Mouse (Mus musculus) hindbrain, embryonic 14.5 days (tissue): ENCODE results near the gene Lhfpl2. TPM values are rescaled to one million over a fixed set of nuclear protein-coding genes. Genes with fewer than 3 reads are reported as not detected.
A peak's percentile ranks its signal among the peaks of the same experiment; 100 is the strongest.

Source experiments
- ATAC-seq: fragments of 200-750 bp; cut with Nextera tagmentation; 2 replicates; pipeline ENCODE4 v1.8.0; 2017; ENCODE audit warnings: moderate number of reproducible peaks, mild to moderate bottlenecking, moderate TSS enrichment, moderate library complexity; ENCODE audit not compliant: low FRiP score
- DNase-seq: peaks from one replicate; pipeline ENCODE4 v3.0.0-alpha.2; 2015; ENCODE audit warnings: low spot score
- H3K27ac ChIP-seq: fragments of 300-500 bp; sonication (generic); 2 replicates; pipeline ENCODE4 v1.5.1; 2014; ENCODE audit warnings: mild to moderate bottlenecking, moderate library complexity
- H3K27me3 ChIP-seq: fragments of 300-500 bp; sonication (generic); 2 replicates; pipeline ENCODE4 v1.6.1; 2014; ENCODE audit warnings: mild to moderate bottlenecking, low read length, mixed read lengths; ENCODE audit not compliant: control insufficient read depth, insufficient read depth
- H3K36me3 ChIP-seq: fragments of 300-500 bp; sonication (generic); replicated peaks from 2 replicates; pipeline ENCODE4 v1.6.1; 2014; ENCODE audit not compliant: control insufficient read depth, insufficient read depth
- H3K4me1 ChIP-seq: fragments of 300-500 bp; sonication (generic); replicated peaks from 2 replicates; pipeline ENCODE4 v1.6.1; 2014; ENCODE audit warnings: antibody characterized with exemption, low read length, mixed read lengths; ENCODE audit not compliant: control insufficient read depth, insufficient read depth
- H3K4me2 ChIP-seq: fragments of 300-500 bp; sonication (generic); replicated peaks from 2 replicates; pipeline ENCODE4 v1.6.1; 2014; ENCODE audit warnings: mild to moderate bottlenecking, moderate library complexity
- H3K4me3 ChIP-seq: fragments of 300-500 bp; sonication (generic); replicated peaks from 2 replicates; pipeline ENCODE4 v1.5.1; 2014; ENCODE audit warnings: mild to moderate bottlenecking, low read length
- H3K9ac ChIP-seq: fragments of 300-500 bp; sonication (generic); 2 replicates; pipeline ENCODE4 v1.6.1; 2014
- H3K9me3 ChIP-seq: fragments of 300-500 bp; sonication (generic); 2 replicates; pipeline ENCODE4 v1.6.1; 2016; ENCODE audit warnings: low read length; ENCODE audit not compliant: control insufficient read depth
- WGBS: fragments of 180-500 bp; shearing (Covaris S2); extraction: QIAGEN DNeasy Blood & Tissue Kit; methylation state at CpG from one replicate; pipeline ENCODE4 v1.1.7; 2014; 5-methylcytosine and 5-hydroxymethylcytosine counted together
- polyA plus RNA-seq: library from polyadenylated mRNA; unstranded; fragments of >200 nt; fragmentation: Nextera tagmentation; extraction: Ambion mirVana; gene quantifications from 2 replicates; pipeline ENCODE4 v1.2.1, GENCODE M21; 2014

Lhfpl2 gene
- polyA plus RNA-seq, 1 experiment from 2014 or later, result 21.3 TPM

DNA sequence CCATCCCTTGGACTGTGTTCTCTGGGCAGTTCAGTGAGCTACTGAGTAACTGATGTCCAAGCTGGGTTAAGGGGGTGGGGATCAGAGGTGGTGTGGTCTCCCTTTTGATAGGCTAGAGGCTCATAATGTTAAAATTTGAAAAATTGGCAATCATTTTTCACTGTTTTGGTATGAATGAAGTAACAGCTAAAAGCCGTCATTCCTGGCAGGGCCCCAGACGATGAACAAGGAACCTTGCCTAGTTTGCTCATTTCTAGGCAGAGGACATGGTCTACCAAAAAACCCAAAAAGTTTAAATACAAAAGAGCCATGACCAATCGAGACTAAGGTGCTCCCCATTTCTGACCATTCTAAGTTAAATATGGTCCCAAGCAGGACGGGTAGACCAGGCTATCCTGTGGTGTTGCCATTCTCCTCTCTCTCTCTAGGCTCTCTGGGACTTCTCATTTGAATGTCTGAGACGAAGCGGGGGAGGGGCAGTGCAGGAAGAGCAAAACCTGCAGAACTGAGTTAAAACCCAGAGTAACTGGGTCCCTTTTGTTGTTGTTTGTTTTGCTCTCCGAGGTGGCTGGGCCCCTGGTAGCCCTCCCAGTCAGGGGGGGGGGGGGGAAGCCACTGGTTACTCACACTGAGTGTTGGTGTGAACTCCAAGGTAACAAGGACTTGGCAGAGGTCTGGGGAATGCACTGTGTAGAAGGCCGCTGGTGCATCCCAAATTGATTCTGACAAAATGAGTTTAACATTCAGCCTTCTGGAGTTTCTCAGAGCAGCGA lies 98.2 kb downstream of the Lhfpl2 start:
- Histone ChIP-seq H3K9ac (no peak overlapping the region), H3K27me3 (no peaks in the 10 kb centered on the region), H3K9me3 (no peaks in the 10 kb centered on the region), H3K27ac (peak overlapping the region; percentile 5; the same call in 1 of the 2 replicates), H3K4me3 (no peak overlapping the region), H3K36me3 (no peaks in the 10 kb centered on the region), H3K4me1 (peaks cover 5% of the 10 kb centered on the region; the same call in 1 of the 2 replicates), H3K4me2 (no peak overlapping the region)
- ATAC-seq (peak; percentile 84; the same call in 1 of the 2 replicates), DNase-seq (no peak)
- WGBS, result 41% methylated on average over 9 of the region's 9 CpGs

DNA sequence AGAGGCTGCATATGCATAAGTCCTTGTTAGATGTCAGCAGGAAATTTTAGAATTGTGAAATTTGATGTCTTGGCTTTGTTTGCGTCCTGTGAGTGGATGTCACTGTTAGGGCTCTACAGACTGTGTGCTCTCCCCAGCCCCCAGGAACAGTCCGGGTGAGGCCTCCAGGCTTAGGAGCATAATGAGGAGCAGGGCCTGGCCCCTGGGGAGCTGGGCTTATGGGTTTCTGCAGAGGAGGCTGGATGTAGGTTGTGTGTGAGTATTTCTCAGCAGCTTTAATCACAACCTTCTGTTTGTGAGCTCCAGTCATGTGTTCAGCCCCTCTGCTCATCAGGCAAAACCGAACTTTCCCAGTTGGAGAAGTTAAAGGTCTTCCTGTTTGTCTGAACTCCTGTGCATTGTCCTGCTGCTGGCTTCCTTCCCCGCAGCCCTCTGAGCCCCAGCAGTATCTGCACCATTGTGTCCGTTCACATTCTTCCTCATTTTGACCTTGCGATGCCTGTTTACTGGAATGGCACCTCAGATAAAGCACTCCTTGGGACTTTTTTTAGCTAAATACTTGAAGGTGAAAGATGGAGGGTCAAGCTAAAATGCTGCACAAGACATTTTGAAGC lies 101.4 kb downstream of the Lhfpl2 start:
- WGBS, result 65% methylated on average over 6 of the region's 6 CpGs
- H3K9me3 ChIP-seq, result no peaks in the 10 kb centered on the region
- H3K27me3 ChIP-seq, result no peaks in the 10 kb centered on the region
- H3K4me2 ChIP-seq, result no peak overlapping the region
- no peaks in the 10 kb centered on the region for H3K36me3 ChIP-seq
- no peak for DNase-seq
- no peak overlapping the region for H3K4me3 ChIP-seq
- ATAC-seq, result no peak
- H3K9ac ChIP-seq, result no peak overlapping the region
- peaks cover 5% of the 10 kb centered on the region; the same call in 1 of the 2 replicates for H3K4me1 ChIP-seq
- no peak overlapping the region; the same call in 1 of the 2 replicates for H3K27ac ChIP-seq

DNA sequence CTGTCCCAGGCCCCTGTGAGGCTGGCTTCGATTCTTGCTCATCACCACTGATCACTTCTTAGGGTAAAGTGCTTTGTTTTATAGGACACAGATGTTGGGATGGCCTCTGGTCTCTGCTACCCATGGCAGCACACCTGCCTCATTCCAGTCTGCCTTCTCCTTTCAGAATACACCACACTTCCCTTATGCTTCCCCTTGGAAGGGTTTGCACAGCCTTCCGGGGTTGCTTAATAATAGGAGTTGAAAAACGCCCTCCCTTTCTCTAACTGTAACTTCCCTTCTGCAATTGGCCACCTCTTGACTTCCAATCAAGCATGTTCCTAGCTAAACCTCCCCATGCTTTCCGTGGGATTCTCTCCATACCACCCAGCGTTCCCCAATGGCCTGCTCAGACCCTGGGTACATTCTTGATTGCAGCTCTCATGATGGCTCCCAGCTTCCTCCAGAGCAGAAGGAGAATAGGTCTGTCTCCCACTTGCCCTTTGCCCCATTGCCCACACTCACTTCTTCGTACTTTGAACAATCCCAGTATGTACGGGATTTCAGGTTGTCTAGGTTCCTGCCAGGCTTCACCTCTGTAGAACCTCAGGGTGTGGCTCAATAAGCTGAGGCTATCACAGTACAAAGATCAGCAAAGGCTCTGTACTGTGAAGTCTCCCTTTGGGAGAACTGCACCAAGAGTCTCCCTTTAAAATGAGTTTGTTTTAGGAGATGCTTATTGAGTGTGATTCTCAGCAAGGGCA lies 102.1 kb downstream of the Lhfpl2 start:
- ATAC-seq (no peak), DNase-seq (no peak)
- Histone ChIP-seq H3K9ac (no peak overlapping the region), H3K36me3 (no peaks in the 10 kb centered on the region), H3K4me3 (no peak overlapping the region), H3K4me2 (no peak overlapping the region), H3K27ac (no peak overlapping the region), H3K4me1 (peaks cover 5% of the 10 kb centered on the region; the same call in 1 of the 2 replicates), H3K9me3 (no peaks in the 10 kb centered on the region), H3K27me3 (no peaks in the 10 kb centered on the region)
- 83% methylated on average over 7 of the region's 7 CpGs for WGBS

DNA sequence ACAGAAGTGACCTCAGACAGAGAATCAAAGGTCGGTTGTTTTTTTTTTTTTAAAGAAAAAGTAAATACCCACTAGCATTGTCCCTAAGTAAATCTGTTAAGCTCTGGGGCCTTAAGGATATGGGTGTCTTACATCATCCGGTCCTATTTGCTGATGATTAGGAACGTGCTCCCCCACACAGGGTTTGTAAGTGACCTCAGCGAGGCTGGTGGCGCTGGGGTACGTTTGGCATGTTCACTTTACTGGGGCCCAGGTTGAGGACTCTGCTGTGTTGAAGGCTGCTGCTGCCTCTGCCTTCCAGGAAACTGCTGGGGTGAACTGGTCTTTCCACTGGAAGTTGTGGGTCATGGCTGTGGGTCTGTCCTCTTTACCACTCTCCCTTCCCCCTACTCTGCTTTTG lies 106.9 kb downstream of the Lhfpl2 start:
- Histone ChIP-seq H3K9ac (no peak overlapping the region), H3K9me3 (no peaks in the 10 kb centered on the region), H3K4me1 (no peaks in the 10 kb centered on the region), H3K27ac (no peak overlapping the region), H3K36me3 (no peaks in the 10 kb centered on the region), H3K4me2 (no peak overlapping the region), H3K27me3 (no peaks in the 10 kb centered on the region), H3K4me3 (no peak overlapping the region)
- no peak for DNase-seq
- no peak for ATAC-seq
- WGBS, result 91% methylated on average over 6 of the region's 6 CpGs

DNA sequence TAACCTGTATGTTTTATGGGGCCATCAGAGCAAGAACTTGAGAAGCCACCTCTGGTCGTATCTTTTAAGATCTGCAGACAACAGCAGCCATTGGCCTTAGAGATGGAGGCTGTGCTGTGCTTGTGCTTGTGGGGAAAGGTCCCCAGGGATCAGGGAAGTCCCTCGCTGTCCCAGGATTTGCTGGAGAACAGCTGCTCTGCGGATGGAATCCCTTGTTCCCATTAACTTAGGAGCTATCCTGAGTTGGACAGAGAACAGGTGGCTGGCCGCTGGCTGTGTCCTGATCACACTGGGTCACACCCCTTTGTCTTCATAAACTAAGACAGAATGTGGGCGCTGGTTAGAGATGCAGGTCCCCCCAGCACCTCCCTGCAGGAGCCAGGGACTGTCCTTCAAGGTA lies 110.7 kb downstream of the Lhfpl2 start:
- no peak for ATAC-seq

DNA sequence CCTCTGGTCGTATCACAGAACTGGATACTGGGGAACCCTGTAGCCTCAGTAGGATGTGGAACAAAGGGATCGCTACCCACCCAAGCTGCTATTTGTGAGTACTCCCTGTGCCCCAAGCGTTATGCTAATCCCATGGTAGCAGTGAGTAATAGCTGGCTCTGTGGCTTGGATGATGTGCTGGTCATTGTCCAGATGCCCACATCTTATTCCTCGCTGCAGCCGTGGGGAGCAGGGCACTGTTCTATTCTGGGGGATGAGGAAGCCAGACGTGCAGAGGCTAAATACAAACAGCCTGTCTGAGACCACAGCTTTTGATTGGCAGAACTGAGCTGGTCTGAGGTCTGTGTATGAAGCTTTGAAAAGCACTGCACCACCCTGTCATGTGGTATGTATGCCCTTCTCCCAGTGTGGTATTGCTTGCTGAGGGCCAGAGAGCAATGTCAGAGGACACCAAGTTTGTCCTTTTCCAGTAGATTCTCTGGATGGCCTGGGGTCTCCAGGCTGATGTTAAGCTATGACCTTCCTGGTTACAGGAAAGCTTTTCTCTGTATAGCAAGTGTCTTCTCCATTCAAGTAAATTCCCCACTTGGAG lies 111.8 kb downstream of the Lhfpl2 start:
- H3K4me3 ChIP-seq, result no peak overlapping the region
- no peak for ATAC-seq
- DNase-seq, result no peak
- H3K36me3 ChIP-seq, result no peaks in the 10 kb centered on the region
- no peaks in the 10 kb centered on the region for H3K9me3 ChIP-seq
- 56% methylated on average over 6 of the region's 6 CpGs for WGBS
- peaks cover 9% of the 10 kb centered on the region; the same call in 1 of the 2 replicates for H3K27me3 ChIP-seq
- no peak overlapping the region for H3K27ac ChIP-seq
- H3K9ac ChIP-seq, result no peak overlapping the region
- H3K4me2 ChIP-seq, result no peak overlapping the region
- H3K4me1 ChIP-seq, result peaks cover 6% of the 10 kb centered on the region; the same call in 1 of the 2 replicates

More for the DNA sequence above, 110.7 kb downstream of the Lhfpl2 start:
- no peak for DNase-seq
- H3K9ac ChIP-seq, result no peak overlapping the region
- no peaks in the 10 kb centered on the region for H3K9me3 ChIP-seq
- 91% methylated on average over 5 of the region's 5 CpGs for WGBS
- no peak overlapping the region for H3K4me2 ChIP-seq
- peaks cover 2% of the 10 kb centered on the region; the same call in 1 of the 2 replicates for H3K4me1 ChIP-seq
- no peak overlapping the region for H3K4me3 ChIP-seq
- no peaks in the 10 kb centered on the region for H3K36me3 ChIP-seq
- H3K27me3 ChIP-seq, result peaks cover 9% of the 10 kb centered on the region; the same call in 1 of the 2 replicates
- H3K27ac ChIP-seq, result no peak overlapping the region

DNA sequence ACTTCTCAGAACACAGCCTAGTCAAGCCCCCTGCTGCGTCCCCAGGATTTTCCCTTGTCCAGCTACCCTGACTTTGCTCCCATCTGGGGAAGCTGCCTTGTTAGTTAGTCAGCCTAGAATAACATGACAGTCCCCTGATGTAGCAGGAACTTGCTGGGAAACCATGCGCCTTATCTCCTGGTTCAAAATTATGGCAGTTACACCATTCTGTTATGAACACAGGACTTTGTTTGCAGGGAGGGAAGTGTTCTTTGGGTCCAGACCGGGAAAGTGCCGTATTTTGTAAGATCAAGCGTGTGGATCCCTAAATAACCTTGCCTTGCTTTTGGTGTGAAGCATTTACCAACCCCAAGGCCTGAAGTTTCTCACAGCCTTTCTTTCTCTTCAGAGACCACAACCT lies 114.0 kb downstream of the Lhfpl2 start:
- peaks cover 6% of the 10 kb centered on the region; the same call in 1 of the 2 replicates for H3K4me1 ChIP-seq
- H3K9ac ChIP-seq, result no peak overlapping the region
- ATAC-seq (no peak), DNase-seq (no peak)
- H3K4me3 ChIP-seq, result no peak overlapping the region
- peaks cover 21% of the 10 kb centered on the region for H3K27me3 ChIP-seq
- H3K4me2 ChIP-seq, result no peak overlapping the region
- no peaks in the 10 kb centered on the region for H3K9me3 ChIP-seq
- H3K36me3 ChIP-seq, result no peaks in the 10 kb centered on the region
- 49% methylated on average over 5 of the region's 5 CpGs for WGBS
- H3K27ac ChIP-seq, result no peak overlapping the region

DNA sequence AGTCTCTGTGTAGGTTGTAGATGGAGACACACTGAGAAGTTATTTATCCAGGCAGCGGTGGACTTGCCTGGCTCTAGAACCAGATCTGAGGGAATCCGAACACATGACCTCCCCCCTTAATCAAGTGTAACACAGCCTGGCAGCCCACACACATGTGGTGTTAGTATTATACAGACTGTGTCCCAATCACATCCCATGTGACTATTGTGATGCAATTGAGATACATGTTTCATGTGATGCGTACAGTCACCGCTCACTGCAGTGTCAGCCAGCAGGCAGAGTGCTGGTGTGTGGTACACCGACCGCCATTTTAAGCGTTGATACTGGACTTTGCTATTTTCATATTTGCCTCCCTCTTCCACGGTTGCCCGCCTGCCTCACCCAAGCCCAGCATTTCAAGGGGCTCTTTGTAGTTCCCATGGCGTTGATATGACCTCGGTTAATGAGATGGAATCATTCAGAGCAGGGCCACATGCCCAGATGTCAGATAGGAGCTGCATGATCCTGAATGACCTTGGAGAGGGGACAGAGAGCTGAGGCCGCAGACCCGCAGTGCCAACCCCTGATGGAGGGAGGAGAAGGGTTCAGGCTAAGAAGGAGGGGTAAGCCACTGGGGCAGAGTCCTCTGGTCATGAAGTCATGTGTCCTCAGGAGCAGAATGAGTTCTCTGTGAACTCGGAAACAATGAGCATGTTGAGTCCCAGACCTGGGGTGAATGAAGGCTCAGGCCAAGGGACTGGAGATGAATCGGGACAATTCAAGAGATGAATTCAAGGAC lies 115.1 kb downstream of the Lhfpl2 start:
- no peak overlapping the region for H3K9ac ChIP-seq
- peak; percentile 13; the same call in 1 of the 2 replicates for ATAC-seq

More for the DNA sequence above, 115.1 kb downstream of the Lhfpl2 start:
- Histone ChIP-seq H3K9me3 (no peaks in the 10 kb centered on the region), H3K4me3 (no peak overlapping the region), H3K4me2 (no peak overlapping the region; the same call in 1 of the 2 replicates), H3K4me1 (peaks cover 6% of the 10 kb centered on the region; the same call in 1 of the 2 replicates), H3K36me3 (no peaks in the 10 kb centered on the region), H3K27me3 (peaks cover 21% of the 10 kb centered on the region), H3K27ac (no peak overlapping the region)
- no peak for DNase-seq
- WGBS, result 73% methylated on average over 15 of the region's 15 CpGs
